Mouse (Mus musculus) c-Kit-positive CD71-positive TER-119-positive erythroid progenitor cells, embryonic 14.5 days (primary cell): ENCODE data around the gene Srsf3.
"Not testable (repeated sequence)": the region's sequence is repeated elsewhere in the genome, so short reads cannot be mapped to it uniquely, and the experiment has no call there.

Source experiments
- DNase-seq: peaks from one replicate; pipeline ENCODE4 v3.0.0-alpha.2; 2013; ENCODE audit warnings: low spot score

The Srsf3 gene

DNA sequence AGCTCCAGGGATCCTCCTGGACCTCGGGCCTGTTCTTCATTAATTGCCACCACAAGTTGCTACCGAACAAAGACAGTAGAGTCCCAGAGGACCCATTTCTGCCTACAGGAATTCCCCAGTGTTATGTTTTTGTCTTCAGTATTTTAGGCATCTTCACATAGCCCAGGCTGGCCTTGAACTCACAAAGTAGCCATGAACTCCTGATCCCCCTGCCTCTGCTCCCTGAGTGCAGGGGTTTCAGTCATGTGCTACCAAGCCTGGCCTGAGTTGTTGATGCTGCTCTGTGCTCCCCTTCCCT, 31.5 kb downstream of the Srsf3 start:
- no peak for DNase-seq

GRCm38 (mm10) chr17:29065245-29065940, 33.0 kb downstream of the Srsf3 start:
- no peak for DNase-seq

- no peak for DNase-seq
Measured at GRCm38 (mm10) chr17:29065971-29066370, 33.5 kb downstream of the Srsf3 start.

DNA sequence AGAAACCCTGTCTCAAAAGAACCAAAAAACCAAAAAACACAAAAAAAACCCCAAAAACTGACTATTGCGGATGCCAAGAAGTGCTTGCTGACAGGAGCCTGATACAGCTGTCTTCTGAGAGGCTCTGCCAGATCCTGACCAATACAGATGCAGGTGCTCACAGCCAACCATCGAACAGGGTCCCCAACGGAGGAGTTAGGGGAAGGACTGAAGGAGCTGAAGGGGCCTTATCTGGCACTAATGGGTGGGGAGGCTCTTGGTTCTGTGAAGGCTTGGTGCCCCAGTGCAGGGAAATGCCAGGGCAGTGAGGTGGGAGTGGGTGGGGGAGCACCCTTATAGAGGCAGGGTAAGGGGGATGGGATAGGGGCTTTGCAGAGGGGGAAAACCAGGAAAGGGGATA, 35.0 kb downstream of the Srsf3 start:
- DNase-seq, result not testable (repeated sequence)

DNA sequence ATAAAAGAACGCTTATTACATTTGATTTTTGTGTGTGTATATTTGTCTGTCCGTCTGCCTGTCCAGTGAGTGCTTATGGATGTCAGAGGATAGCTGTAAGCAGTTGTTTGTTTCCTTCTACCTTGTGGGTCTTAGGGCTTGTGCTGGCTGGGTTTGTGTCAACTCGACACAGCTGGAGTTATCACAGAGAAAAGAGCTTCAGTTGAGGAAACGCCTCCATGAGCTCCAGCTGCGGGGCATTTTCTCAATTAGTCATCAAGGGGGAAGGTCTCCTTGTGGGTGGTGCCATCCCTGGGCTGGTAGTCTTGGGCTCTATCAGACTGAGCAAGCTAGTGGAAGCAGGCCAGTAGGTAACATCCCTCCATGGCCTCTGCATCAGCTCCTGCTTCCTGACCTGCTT, 35.4 kb downstream of the Srsf3 start:
- no peak for DNase-seq

GRCm38 (mm10) chr17:29069063-29069462, 36.6 kb downstream of the Srsf3 start:
- no peak for DNase-seq

GRCm38 (mm10) chr17:29071820-29072219, 39.4 kb downstream of the Srsf3 start:
- DNase-seq, result no peak

- DNase-seq, result no peak
Measured at GRCm38 (mm10) chr17:29072701-29073307, 40.4 kb downstream of the Srsf3 start.

DNA sequence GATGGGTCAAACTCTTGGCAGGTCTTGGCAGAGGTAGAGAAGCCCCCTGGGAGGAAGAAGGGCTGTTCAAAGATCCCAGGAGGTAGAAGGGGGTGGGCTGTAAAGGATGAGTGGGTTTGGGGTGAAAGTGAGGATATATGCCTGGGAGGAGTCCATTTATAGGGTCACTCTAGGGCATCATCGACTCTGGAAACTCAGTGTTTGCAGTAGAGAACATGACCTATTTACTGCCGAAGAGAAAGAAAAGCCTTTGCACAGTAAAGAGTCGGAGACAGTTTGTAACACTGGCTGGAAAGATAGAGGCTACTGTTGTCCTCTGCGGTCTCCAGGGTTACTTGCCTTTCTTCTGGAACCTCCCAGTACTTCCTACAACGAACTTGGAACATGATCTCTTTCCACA, 40.9 kb downstream of the Srsf3 start:
- DNase-seq, result no peak

GRCm38 (mm10) chr17:29074085-29074484, 41.7 kb downstream of the Srsf3 start:
- DNase-seq, result no peak

DNA sequence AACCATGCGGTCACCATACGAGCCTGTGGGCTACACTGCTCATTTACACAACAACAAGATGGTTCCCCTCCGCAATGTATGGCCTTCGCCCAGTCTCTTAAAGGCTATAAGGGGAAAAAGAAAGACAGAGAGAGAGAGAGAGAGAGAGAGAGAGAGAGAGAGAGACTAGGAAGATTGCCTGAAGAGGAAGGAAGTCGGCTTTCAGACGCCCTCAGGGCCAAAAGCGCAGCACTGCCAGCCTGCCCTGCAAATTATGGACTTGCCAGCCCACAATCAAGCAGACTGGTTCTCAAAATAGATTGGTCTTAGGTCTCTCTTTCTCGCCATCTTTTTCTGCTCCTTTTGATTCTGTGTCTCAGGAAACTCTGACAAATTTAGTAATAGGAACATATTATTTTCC, 43.8 kb downstream of the Srsf3 start:
- DNase-seq, result no peak

- no peak for DNase-seq
Measured at GRCm38 (mm10) chr17:29077786-29078509, 45.5 kb downstream of the Srsf3 start.

GRCm38 (mm10) chr17:29078519-29079383, 46.3 kb downstream of the Srsf3 start:
- DNase-seq, result peak; percentile 33

DNA sequence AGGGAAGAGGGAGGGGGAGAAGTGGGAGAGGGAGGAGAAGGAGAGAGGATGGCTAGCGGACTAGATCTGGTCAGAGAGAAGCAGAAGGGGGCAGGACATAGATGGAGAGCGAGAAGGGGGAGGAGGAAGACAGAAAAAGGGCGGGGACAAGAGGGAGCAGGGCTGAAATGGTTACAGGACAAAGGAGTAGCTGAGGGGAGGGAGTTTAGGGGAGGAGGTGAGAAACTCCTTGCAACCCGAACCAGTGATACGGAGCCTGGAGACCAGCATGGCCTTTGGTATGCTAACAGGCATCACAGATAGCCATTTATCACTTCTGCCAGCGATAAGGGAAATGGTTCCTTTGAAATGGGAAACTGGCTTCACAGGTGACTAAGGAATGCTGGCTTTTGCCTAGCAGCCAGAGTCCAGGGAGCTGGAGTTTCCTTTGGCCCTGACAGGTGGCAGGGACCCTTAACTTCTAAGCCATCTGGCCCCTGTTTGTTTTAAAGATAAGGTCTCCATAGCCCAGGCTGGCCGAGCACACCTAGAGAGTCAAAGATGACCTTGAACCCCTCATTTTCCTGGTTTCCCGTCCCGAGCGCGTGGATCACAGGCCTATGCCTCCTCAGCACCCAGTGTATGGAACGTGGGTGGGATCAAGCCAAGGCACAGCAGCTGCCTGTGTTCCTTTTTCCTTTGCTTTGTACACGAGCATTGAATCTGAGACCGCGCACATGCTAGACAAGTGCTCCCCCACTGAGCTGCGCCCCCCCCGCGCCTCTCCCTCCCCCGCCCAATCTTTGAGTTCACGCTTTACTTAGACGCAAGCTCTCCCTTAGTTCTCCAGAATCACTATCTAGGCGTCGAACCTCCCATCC, 48.6 kb downstream of the Srsf3 start:
- no peak for DNase-seq

- DNase-seq, result peak; percentile 60
Measured at GRCm38 (mm10) chr17:29081618-29082381, 49.4 kb downstream of the Srsf3 start.

DNA sequence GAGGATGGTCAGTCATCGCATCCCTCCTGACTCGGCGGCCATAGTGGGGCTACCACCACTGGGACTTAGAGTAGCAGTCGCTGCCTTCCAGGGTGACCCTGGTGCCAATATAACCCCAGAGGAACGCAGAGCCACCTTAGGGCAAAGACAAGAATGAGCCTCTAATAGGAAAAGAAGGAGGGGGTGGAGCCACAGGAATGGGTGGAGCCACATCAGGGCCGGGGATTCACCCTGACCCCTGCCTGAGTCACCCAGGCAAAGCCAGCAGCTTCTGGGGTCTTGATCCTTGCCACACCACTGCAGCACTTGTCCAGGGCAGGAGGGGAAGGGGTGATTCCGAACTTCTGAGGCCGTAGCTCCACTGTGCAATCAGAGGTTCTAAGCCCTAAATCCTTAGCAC, 51.2 kb downstream of the Srsf3 start:
- no peak for DNase-seq

- no peak for DNase-seq
Measured at GRCm38 (mm10) chr17:29084656-29085055, 52.2 kb downstream of the Srsf3 start.

DNA sequence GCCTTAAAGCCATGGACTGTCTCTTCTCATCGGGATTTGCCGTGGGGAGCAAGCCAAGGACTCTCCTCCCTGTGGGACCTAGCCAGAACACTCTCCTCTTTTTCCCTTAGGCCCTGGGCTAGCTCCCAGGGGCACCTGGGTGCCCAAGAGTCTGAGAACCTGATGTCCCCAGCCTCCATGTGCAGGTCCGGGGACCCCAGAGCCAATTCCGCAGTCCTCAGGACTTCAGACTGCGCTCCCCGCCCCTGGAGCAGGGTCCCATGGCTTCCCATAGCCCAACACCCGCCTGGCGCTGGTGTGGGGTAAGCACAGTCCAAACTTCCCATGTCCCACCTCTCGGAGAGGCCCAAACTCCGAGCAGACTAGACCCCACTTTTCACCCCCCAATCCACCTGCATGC, 52.8 kb downstream of the Srsf3 start:
- no peak for DNase-seq

GRCm38 (mm10) chr17:29086916-29087315, 54.5 kb downstream of the Srsf3 start:
- DNase-seq, result no peak

GRCm38 (mm10) chr17:29090776-29091175, 58.3 kb downstream of the Srsf3 start, which contains the start of gene Cdkn1a:
Gene Cdkn1a (plus strand): TSS chr17:29090976.
- DNase-seq, result no peak
